Mouse (Mus musculus): ENCODE results near the gene Tra2b.
"Not testable (repeated sequence)": the region's sequence is repeated elsewhere in the genome, so short reads cannot be mapped to it uniquely, and the experiment has no call there.

Tra2b gene

DNA sequence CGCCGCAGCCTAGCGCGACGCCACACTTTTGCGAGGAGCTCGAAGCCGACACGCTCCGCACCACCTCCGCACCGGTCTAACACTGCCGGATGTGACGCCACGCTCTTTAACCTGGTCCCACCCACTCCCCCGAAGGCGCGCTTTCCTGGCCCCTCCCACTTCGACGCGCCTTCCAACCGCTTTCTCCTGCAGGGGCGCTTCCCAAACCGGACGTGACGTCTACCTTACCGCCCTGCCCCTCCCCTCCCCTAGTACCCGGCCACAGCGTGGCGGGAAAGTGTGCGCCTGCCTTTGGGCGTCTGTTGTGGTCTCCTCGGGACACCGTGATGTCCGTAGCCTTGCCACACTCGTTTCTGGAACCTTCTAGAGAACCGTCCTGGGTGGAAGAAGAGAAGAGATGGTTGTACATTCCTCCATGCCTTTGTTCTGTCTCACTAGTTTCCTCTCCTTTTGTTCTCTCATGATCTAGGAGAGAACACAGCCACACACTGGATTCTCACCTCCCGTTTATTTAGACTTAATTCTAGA is at the start of gene Tra2b:
Tra2b (minus strand) TSS at position 157 of the 528 bp plus-strand sequence.
- peak; percentile 90 to 94 for DNase-seq (ENCODE audit: low read depth in 1 of 2, low spot score in 2 of 2)

DNA sequence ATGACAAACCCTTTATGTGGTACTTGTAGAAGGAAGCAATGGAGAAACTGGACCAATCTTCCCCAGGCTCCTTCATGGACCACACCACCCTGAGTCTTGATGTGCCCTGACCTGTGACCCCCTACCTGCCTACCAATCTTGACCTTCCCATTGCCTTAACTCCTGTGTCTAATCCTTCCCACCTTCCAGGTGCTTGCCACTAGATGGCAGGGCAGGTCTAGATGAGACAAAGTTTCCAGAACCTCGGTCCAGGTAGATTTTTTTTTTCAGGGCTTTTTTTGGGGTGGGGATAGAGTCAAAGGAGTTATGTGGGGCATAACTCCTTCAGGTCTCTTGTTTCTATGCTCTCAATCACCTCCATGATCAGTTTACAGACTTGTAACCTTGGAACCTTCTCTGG is 44.8 kb upstream of the Tra2b start:
- DNase-seq (ENCODE audit: low read depth in 1 of 2, low spot score in 2 of 2) = no peak

DNA sequence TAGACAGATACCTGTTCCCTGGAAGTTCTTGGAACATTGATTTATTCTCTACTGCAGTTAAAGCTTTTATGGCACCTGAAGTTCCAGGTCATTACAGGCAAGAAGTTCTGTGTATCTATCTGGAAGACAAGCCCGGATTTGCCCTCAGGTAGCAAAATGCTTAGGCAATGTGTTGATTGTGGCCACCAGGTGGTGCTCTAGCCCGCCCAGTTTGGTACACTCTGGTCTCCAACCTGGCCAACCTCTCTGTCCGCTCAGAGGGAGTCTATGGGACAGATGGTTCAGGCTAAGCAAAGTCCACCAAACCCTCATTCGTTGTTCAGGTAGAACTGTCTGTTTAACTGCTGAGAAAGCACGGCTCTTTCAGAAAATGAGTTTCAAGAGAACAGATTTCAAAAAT is 36.8 kb upstream of the Tra2b start:
- DNase-seq (ENCODE audit: low read depth in 1 of 2, low spot score in 2 of 2) = peak in 1 of 2 experiments; percentile 28

DNA sequence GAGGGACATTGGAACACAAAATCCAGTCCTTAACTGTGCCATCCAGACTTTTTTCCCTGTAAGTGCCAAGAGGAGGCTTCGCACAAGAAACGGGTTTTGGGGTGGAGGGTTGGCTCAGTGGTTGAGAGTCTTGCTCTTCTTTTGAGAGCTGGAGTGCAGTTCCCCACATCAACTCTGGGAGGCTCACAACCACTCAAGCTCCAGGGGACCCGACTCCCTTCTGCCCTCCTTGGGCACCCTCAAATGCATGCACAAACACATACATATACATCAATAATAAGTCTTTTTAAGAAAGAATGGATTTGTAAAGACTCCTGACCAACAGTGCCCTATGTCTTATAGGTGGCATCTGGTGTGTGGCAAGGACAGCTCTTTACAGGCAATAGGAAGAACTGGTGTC is 35.6 kb upstream of the Tra2b start:
- DNase-seq (ENCODE audit: low read depth in 1 of 2, low spot score in 2 of 2) = no peak

DNA sequence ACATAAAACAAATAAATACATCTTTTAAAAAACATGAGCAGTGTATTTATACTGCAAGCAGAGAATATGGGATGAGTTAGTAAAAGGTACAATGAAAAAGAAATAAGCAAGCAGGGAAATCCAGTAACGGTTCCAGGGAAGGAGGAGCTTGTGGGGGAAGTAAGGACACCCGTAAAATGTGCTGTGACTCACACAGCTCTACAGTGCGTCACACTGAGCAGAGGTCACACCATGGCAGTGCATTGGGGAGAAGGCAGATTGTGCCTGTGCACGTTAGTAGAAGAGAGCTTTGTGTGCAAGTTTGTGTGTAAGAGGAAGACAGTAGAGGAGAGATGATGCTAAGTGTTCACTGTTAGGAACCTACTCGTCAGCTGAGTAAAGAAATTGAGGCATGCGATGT is 31.1 kb upstream of the Tra2b start:
- no peak for DNase-seq (ENCODE audit: low read depth in 1 of 2, low spot score in 2 of 2)

DNA sequence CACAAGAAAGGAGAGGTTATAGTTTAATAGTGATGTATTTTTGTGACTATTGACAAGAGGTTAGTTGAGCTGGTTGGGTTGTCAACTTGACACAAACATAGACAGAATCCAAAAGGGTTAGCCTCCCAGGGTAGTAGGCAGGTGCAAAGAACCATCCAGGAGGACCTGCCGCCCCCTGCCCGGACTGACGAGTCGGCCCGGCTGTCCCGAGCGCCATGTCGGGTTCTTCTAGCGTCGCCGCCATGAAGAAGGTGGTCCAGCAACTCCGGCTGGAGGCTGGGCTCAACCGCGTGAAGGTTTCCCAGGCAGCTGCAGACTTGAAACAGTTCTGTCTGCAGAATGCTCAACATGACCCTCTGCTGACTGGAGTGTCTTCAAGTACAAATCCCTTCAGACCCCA is 29.0 kb upstream of the Tra2b start:
- DNase-seq (ENCODE audit: low read depth in 1 of 2, low spot score in 2 of 2) = not testable (repeated sequence)

DNA sequence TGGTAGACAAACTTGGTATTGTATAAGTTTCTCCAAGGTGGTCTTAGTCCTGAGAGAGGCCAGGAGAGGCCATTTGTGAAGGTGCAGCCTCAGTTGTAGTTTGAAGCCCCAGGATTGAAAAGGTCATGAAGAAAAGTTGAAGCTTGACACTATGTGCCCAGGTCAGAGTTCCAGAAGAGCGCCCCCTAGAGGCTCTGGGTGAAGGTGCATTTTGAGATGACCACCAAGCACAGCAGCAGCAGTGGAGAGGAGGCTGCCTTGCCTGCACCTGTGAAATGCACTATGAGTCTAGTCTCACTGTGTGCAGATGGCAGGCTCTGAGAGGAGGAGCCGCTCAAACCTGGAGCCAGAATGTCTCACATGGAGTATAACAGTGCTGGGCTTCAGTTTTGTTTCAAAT is 27.8 kb upstream of the Tra2b start:
- no peak for DNase-seq (ENCODE audit: low read depth in 1 of 2, low spot score in 2 of 2)

DNA sequence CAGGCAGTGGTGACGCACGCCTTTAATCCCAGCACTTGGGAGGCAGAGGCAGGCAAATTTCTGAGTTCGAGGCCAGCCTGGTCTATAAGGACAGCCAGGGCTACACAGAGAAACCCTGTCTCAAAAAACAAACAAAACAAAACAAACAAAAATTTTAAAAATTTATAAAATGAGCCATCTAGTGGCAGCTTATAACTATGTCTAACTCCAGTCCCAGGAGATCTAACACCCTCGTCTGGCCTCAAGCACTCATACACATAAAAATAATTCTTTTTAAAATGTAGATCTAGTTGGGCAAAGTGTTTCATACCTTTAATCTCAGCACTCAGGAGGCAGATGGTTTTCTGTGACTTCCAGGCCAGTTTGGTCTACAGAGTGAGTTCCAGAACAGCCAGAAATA is 26.6 kb upstream of the Tra2b start:
- DNase-seq (ENCODE audit: low read depth in 1 of 2, low spot score in 2 of 2) = no peak

DNA sequence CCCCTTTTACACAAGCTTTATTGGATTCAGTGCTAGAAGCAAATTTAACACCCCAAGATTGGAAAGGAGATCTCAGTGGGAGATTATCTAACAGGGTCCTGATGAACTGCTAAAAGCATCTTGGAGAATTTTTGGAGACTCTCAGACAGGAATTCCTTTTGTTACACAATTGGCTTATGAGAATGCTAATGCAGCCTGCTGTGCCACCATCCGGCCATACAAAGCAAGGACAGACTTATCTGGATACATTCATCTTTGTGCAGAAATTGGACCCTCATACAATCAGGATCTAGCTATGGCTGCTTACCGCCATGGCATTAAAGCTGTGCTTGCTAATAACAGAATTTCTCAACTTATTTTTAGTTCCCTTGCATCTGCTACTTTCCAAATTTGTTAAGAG is 23.8 kb upstream of the Tra2b start:
- DNase-seq (ENCODE audit: low read depth in 1 of 2, low spot score in 2 of 2) = no peak

DNA sequence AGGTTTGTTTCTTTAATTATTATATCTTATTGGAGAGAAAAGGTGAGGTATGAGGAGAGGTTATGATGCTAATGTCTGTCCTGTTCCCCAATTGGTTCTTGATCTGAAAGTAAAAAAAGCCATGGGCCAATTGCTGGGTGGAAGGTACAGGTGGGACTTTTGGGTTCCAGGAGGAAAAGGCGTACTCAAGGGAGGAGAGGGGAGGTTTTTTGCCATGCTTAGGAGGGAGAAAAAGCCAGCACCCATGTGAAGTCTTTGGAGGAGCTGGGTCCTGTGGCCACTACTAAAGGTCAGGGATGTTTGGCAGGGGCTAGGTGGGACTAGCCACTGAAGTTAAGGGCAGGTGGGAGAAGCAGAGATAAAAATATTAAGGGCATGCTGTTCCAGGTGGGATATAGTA is 21.2 kb upstream of the Tra2b start:
- no peak for DNase-seq (ENCODE audit: low read depth in 1 of 2, low spot score in 2 of 2)

DNA sequence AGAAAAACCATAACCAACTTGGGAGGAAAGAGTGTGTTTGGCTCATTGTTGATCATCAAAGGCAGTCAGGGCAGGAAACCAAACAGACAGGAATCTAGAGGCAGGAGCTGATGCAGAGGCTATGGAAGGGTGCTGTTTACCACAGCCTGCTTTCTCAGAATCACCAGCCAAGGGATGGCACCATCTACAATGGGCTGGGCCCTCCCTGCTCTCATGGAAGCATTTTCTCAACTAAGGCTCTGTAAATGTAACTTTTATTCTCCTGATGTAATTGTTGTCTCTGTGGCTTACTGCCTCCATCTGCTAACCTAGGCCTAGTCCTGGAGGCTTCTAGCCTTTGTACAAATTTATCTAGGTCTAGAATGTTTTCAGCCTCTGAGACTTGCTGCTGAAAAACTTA is 10.7 kb upstream of the Tra2b start:
- DNase-seq (ENCODE audit: low read depth in 1 of 2, low spot score in 2 of 2) = no peak

DNA sequence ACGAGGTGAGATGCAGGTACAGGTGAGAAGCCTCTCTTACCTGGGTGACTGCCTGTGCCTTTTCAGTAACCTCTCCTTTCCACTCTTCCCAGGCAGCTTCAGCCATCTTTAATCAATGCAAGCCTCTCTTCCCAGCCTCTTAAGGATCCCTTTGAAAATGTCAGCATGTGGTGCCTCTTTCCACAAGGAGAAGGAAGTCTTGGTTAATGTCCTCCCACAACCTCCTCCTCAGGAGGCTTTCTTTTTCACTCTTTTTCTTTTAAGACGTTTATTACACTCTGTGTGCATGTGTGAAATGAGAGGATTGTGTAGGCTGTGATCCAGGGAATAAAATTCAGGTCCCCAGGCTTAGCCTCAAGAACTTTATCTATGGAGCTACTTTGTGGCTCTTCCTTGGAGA is 9.3 kb upstream of the Tra2b start:
- DNase-seq (ENCODE audit: low read depth in 1 of 2, low spot score in 2 of 2) = no peak

DNA sequence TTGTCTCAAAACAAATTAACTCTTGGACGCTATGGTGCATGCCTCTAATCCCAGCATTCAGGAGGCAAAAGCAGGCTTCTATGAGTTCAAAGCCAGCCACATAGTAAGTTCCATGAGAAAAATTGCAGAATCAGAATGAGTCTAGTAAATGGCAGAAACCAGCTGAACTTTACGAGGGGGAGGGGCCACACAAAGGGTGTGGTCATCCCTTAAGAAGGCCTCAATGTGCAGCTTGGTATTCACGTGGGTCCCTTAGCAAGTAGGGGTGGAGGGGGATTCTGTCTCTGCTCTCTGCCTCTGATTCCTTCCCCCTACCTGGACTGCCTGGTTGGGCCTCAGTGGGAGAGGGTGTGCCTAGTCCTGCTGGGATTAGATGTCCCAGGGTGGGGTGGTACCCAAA is 4.7 kb upstream of the Tra2b start:
- DNase-seq (ENCODE audit: low read depth in 1 of 2, low spot score in 2 of 2) = no peak

DNA sequence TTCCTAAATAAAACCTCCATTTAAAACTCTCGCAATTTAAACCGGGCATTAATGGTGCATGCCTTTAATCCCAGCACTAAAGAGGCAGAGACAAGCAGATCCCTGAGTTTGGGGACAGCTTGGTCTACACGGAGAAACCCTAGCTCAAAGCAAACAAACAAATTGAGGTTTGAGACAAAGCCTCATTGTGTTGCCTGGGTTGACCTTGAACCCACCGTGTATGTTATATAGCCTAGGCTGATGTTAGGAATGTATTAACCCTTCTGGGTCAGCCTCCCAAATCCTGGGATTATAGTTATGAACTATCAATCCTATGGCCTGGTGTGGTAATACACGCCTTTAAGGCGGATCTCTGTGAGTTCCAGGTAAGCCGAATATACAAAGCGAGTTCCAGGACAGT is 579 bp upstream of the Tra2b start:
- DNase-seq (ENCODE audit: low read depth in 1 of 2, low spot score in 2 of 2) = no peak

DNA sequence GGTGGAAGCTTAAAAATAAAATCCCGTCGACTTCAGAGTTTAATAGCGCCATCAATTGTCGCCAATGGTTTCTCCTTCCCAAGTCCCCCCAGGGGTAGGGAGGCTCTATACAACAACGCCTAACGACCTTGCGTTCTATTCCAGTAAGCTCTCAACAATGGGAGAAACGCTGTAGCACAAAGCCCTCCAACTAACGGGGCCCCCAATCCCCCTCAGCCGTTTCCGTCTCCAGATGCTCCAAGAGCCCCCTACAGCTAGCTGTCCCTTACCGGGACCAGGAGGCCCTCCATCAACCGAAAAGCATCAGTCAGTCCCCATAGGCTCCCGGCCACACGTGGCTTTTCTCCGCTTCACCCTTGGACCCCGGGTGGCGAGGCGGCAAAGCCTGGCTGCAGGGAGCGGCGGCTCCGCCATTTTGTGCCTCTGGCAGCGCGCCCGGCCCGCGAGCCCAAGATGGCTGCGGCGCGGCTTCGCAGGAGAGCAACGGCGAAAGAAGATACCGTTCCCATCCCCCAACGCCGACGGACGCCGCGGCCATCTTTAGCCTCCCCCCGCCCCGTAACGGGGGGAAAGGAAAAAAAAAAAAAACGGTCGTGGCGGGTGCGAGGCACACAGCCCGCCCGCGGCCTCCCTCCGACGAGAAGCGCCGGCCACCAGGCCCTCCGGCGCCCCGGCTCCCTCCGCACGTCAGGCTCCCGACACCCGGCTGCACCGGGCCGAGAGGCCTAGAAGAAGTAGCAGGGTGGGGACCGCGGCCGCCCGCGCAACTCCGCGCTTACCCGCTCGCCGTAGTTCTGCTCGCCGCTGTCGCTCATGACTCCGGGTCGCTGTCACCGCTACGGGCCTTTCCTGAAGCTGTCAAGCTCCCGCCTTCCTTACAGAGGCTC is 600 bp downstream of the Tra2b start:
- DNase-seq (ENCODE audit: low read depth in 1 of 2, low spot score in 2 of 2) = peak in 1 of 2 experiments; percentile 72

DNA sequence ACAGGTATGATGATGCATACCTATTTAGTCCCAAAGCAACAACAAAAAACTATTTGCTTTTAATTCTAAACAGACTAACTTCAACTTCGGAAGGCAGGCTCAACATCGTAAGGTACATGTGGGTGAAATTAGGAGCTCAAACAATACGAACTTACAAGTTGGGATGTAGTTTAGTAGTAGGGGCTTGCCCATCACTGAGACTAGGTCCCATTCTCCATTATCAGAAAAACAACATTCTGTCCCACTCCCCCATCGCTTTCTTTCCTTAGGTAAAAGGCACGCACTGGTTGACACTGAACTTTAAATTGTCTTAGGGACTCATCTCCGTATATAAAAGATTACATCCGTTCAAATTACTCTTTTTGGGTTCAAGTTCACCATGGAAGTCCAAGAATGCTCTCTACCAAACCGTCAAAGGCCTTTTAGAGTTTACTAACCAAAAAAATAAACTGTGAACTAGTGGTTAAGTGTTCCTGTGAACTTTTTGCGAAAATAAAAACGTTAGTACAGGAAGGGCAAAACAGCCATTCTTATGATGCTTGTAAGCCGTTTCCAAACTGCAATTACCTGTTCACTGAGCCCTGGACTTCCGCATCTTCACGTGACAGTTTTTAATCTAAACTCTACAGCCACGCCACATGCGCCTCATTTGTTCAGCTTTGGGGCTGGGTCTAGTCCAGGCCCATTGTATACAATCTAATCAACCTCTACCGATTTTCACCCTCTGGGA is 1.4 kb downstream of the Tra2b start:
- no peak for DNase-seq (ENCODE audit: low read depth in 1 of 2, low spot score in 2 of 2)

DNA sequence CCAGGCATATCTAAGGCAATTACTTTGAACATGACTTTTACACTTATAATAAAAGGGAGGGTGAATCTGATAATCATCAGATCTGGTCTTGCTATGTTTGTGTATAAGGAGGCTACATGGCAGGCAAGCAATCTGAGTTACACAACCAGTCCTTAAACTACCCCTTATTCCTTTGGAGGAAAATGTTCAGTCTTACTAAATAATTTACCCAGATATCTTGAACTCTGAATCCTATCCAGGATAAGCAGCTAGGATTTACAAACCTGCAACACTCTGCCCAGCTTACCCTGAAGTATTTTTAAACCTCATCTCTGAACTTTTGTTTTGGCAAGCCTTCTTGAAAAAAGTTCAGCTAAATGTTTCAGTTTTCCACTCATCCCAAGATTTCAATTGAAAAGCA is 2.7 kb downstream of the Tra2b start:
- no peak for DNase-seq (ENCODE audit: low read depth in 1 of 2, low spot score in 2 of 2)

DNA sequence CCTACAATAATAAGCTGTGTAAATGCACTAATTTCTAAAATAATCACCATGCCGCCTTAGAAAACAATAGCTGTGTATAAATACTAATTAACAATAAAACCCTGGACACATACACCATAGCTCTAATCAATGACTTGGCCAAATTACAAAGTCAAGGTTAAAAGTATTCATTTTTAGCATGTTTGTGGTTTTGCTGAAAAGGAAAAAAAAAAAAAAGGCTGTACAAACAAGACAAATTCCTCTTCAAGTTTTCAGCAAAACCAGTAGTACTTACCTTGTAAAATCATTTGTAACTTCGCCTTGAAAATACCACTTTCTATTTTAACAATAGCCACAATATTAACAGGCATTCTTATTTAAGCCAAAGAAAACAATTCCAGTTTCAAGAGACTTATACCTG is 4.2 kb downstream of the Tra2b start:
- DNase-seq (ENCODE audit: low read depth in 1 of 2, low spot score in 2 of 2) = no peak

DNA sequence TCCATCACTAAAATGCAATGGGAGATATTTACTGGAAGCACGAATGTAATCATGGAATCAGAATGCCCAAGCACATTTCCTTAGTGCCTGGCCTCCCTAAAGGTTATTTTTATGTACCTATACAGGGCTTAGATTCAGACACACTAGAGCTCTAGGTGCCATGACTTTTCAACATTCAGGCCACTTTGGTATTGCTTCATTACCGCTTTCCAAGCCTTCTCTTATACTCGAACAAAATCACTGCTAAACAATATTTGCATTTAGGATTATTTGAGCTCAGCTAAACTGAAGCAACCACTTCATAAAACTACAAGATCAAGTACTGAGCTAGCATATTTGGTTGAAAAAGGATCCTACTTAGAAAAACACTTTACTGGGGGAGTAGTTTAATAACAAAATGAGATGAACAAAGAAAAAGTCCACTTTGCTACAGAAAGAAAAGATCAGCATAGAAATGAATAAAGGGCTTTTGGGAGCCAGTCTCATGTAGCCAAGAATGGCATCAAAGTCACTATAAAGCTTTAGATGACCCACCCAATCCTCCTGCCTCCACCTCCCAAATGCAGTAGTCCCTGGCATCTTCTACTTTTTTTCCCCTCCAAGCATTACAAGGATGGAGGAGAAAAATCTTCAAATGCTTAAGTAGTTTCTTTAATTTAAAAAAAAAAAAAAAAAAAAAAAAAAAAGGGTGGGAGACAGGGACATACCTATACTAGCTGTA is 5.2 kb downstream of the Tra2b start:
- no peak for DNase-seq (ENCODE audit: low read depth in 1 of 2, low spot score in 2 of 2)

DNA sequence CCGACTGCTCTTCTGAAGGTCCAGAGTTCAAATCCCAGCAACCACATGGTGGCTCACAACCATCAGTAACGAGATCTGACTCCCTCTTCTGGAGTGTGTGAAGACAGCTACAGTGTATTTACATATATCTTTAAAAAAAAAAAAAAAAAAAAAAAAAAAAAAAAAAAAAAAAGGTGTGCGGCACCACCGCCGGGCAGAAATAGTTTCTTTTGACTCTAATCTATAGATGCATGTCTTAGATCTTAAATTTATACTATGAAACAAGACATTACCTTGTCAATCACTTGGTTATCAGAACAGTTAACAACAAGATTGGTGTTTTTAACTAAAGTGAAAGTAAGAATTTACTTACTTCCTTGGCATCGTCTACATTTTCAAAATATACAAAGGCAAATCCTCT is 13.6 kb downstream of the Tra2b start:
- not testable (repeated sequence) for DNase-seq (ENCODE audit: low read depth in 1 of 2, low spot score in 2 of 2)

DNA sequence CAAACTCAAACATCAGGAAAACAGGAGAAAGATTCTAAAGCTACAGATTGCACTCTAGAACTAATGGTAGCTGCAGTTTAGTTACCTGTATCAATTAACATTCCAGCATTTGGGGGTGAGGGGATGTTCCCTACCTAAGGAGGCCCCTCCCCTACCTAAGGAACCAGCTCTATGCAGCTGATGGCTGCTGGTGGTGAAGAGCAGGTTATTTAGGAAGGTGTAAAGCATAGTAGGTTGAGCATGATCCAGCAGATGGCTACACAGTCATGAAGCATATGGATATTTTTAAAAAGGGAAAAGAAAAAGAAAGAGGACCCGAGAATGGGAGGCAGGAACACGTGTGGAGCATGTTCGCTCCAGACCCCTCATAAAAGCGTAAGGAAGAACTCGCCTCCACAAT is 15.5 kb downstream of the Tra2b start:
- no peak for DNase-seq (ENCODE audit: low read depth in 1 of 2, low spot score in 2 of 2)

DNA sequence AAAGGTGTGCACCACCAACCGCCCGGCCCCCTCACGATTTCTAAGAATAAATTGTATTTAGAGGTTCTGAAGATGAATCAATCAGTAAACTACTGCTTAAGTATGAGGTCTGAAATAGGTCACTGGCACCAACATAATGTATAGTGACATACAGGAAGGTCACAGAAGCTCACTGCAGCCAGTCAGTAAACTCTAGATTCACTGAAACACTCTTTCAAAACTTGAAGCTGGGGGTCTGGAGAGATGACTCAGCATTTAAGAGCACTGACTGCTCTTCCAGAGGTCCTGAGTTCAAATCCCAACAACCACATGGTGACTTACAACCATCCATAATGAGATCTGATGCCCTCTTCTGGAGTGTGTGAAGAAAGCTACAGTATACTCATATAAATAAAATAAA is 16.1 kb downstream of the Tra2b start:
- no peak for DNase-seq (ENCODE audit: low read depth in 1 of 2, low spot score in 2 of 2)

Measured in monocyte, adult 2 months (primary cell).